Mouse (Mus musculus): ENCODE measurements around the gene Zkscan4.

DNA sequence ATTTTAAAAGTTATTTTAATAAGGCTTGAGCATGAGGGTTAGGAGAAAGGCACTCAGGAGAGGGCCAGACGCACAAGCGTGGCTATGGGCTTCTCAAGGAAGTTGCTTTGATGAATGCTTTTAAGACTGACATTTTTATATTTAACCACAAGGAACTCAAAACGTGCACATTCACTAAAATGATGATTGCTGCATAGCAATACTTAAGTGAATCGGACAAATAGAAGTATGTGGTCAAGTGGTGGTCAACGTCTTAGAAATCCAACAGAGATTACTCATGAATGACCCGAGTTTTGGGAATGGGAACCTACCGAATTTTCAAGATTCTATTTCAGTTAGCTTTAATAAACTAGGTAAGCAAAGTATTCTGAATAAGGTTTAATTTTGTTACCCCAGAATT is 51.4 kb downstream of the Zkscan4 start:
- no peak for TF ChIP-seq CTCF (IDR thresholded peaks at IDR 0.05; ENCODE audit: low read depth)
- TF ChIP-seq EP300 (optimal IDR thresholded peaks at IDR 0.05), result no peak

Data from stomach, postnatal 0 days (tissue).